Mouse (Mus musculus): Measurements from ENCODE around the gene Zfp592.

DNA sequence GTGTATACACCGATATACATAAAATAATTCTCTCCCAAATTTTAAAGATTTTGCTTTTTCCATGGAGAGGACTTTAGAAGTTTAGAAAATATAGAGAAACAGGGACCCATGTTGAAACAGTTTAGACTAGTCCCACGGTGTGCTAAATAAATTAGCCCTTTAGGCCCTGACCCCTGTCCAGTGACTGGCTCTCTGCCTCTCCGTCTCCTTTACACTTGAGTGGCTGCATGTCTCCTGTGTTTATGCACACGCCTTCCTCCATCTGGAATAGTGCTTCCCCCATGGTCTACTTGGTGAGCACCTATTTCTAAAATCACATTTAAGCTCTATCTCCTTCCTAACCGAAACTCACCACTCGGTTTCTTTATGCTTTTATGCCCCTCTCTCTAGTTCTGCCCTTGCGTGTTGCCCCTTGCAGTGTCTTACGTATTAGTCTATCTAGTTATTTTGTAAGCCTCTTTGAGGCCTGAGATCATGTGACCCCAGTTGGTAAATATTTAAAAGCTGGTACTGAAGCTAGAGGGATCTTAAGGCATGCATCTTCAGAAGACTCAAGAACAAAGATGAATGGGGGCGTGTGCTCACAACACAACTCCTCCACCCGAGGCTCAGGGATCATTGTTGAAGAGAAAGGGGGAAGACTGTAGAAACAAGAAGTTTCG, 62.4 kb downstream of the Zfp592 start:
- no peak for TF ChIP-seq ZC3H11A (IDR thresholded peaks at IDR 0.05; ENCODE audit: borderline replicate concordance, low read depth, low read length)
- TF ChIP-seq CHD2 (IDR thresholded peaks at IDR 0.05; ENCODE audit: low read depth, low read length), result no peak
- no peak for TF ChIP-seq MAFK (IDR thresholded peaks at IDR 0.05; ENCODE audit: insufficient read depth, low read depth, low read length)
- TF ChIP-seq ZNF384 (IDR thresholded peaks at IDR 0.05; ENCODE audit: low read depth, low read length), result no peak

Data from ES-E14 (cell line).